Mouse (Mus musculus) forebrain, embryonic 15.5 days (tissue): Measurements from ENCODE around the gene Tspan4. TPM values are rescaled to one million over a fixed set of nuclear protein-coding genes. Genes with fewer than 3 reads are reported as not detected.
"Not testable (repeated sequence)": the region's sequence is repeated elsewhere in the genome, so short reads cannot be mapped to it uniquely, and the experiment has no call there.

Experiments
- ATAC-seq: fragments of 200-750 bp; cut with Nextera tagmentation; replicated peaks from 2 replicates; pipeline ENCODE4 v1.8.0; 2017; ENCODE audit warnings: mild to moderate bottlenecking, moderate TSS enrichment, moderate library complexity
- H3K27ac ChIP-seq: fragments of 300-500 bp; sonication (generic); replicated peaks from 2 replicates; pipeline ENCODE4 v1.5.1; 2015; ENCODE audit warnings: mild to moderate bottlenecking, inconsistent platforms
- H3K27me3 ChIP-seq: fragments of 300-500 bp; sonication (generic); 2 replicates; pipeline ENCODE4 v1.6.1; 2015; ENCODE audit warnings: inconsistent platforms
- H3K36me3 ChIP-seq: fragments of 300-500 bp; sonication (generic); 2 replicates; pipeline ENCODE4 v1.6.1; 2015; ENCODE audit warnings: mild to moderate bottlenecking, inconsistent platforms
- H3K4me1 ChIP-seq: fragments of 300-500 bp; sonication (generic); 2 replicates; pipeline ENCODE4 v1.6.1; 2015; ENCODE audit warnings: inconsistent platforms
- H3K4me2 ChIP-seq: fragments of 300-500 bp; sonication (generic); replicated peaks from 2 replicates; pipeline ENCODE4 v1.6.1; 2015; ENCODE audit warnings: mild to moderate bottlenecking, inconsistent platforms
- H3K4me3 ChIP-seq: fragments of 300-500 bp; sonication (generic); 2 replicates; pipeline ENCODE4 v1.5.1; 2015; ENCODE audit warnings: mild to moderate bottlenecking, inconsistent platforms
- H3K9ac ChIP-seq: fragments of 300-500 bp; sonication (generic); replicated peaks from 2 replicates; pipeline ENCODE4 v1.6.1; 2015; ENCODE audit warnings: mild to moderate bottlenecking, inconsistent platforms
- H3K9me3 ChIP-seq: fragments of 300-500 bp; sonication (generic); 2 replicates; pipeline ENCODE4 v1.6.1; 2016; ENCODE audit warnings: inconsistent platforms
- WGBS: fragments of 180-500 bp; shearing (Covaris S2); methylation state at CpG from one replicate; pipeline ENCODE4 v1.1.7; 2015; ENCODE audit warnings: mixed read lengths; 5-methylcytosine and 5-hydroxymethylcytosine counted together
- polyA plus RNA-seq: library from polyadenylated mRNA; unstranded; fragments of >200 nt; fragmentation: Nextera tagmentation; extraction: Ambion mirVana; gene quantifications from 2 replicates; pipeline ENCODE4 v1.2.1, GENCODE M21; 2015

Tspan4 gene
- polyA plus RNA-seq, 1 experiment from 2014 or later, result 25.6 TPM

- Histone ChIP-seq H3K36me3 (no peaks in the 10 kb centered on the region), H3K9ac (no peak overlapping the region), H3K4me1 (peaks cover 40% of the 10 kb centered on the region), H3K4me3 (no peak overlapping the region), H3K27me3 (no peaks in the 10 kb centered on the region), H3K27ac (no peak overlapping the region), H3K9me3 (no peaks in the 10 kb centered on the region), H3K4me2 (no peak overlapping the region)
- WGBS, result 92% methylated on average over 9 of the region's 9 CpGs
- no peak for ATAC-seq
Observed at GRCm38 (mm10) chr7:141441460-141441859, 33.6 kb upstream of the Tspan4 start.

DNA sequence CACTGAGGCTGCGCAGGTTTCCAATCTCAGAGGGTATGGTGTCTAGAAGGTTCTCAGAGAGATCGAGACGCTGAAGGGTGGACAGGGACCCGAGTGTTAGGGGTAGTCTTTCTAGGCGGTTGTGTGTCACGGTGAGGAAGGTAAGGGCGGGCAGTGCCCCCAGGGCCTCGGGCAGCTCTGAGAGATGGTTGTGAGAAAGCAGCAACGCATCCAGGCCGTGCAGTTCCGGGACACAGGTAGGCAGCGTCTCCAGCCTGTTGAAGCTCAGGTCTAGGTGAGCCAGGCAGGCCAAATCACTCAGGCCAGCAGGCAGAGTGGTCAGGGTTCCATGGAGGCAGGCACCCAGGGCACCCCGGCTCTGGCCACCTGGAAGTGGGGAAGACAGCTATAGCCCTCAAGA is 32.8 kb upstream of the Tspan4 start:
- peak overlapping the region; percentile 79 for H3K4me2 ChIP-seq
- H3K27ac ChIP-seq, result no peak overlapping the region
- no peaks in the 10 kb centered on the region for H3K9me3 ChIP-seq
- H3K4me1 ChIP-seq, result peaks cover 38% of the 10 kb centered on the region
- H3K9ac ChIP-seq, result peak overlapping the region; percentile 39; the same call in 1 of the 2 replicates
- H3K36me3 ChIP-seq, result no peaks in the 10 kb centered on the region
- H3K4me3 ChIP-seq, result peak overlapping the region; percentile 45
- 91% methylated on average over 13 of the region's 13 CpGs for WGBS
- ATAC-seq, result no peak
- no peaks in the 10 kb centered on the region for H3K27me3 ChIP-seq

DNA sequence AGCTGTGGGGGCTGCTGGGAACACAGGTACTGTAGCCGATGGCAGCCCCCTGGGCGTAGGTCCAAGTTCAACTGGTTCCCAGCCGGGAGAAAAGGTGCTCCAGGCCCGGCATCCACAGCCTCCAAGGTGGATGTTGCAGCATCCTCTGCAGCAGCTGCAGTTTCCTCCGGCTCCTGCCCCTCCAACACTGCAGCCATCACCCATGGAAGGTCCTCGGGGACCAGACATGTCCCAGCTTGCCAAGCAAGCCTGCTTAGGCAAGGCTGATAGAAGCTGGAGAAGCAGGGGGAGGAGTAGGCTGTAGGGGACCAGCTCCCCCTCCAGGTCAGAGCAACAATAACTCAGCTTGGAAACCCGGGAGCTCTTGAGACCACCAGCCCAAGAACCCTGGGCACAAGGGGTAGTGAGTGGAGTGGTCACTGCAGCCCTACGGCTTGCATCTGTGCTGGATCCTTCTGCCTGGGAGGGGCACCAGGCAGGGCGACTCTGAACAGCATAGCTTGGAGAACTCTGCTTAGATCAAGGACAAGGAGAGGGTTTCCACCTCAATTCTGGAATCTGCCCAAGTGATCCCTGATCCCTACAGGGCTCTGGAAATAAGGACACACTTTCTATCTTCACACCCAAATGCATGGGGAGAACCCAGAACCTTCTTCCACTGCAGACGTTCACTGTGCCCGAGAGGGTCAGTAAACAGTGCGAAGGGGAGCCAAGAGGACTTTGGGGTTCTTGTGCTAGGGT is 31.8 kb upstream of the Tspan4 start:
- Histone ChIP-seq H3K36me3 (no peaks in the 10 kb centered on the region), H3K27me3 (no peaks in the 10 kb centered on the region), H3K27ac (peak overlapping the region; percentile 54), H3K9ac (peak overlapping the region; percentile 39), H3K4me2 (peak overlapping the region; percentile 79), H3K4me1 (peaks cover 37% of the 10 kb centered on the region), H3K9me3 (no peaks in the 10 kb centered on the region), H3K4me3 (peak overlapping the region; percentile 45)
- WGBS, result 16% methylated on average over 12 of the region's 12 CpGs
- ATAC-seq, result no peak

DNA sequence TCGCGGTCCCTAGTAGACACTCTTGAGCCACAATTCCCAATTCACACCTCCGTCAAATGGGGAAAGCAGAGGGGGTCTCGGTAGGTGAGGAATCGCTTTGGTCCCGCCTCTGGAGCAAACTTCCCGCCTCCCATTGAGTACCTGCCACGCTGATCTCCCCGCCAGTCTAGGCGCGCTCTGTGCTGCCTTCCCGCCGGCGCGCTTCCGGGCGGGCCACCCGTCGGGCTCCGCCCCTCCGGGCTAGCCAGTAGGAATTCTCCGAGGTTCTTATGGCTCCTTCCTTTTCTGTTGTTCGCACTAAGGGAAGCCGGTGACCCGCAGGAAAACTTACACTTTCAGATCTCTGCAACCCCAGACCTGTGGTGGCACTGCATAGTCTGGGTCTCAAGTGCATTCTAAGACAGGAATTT is 31.2 kb upstream of the Tspan4 start, which contains the start of gene Pidd1:
Gene Pidd1, minus strand, starts transcription at position 198 of the 410 bp plus-strand sequence.
- H3K4me2 ChIP-seq, result peak within 1 kb of the TSS; percentile 79
- peak within 1 kb of the TSS; percentile 39 for H3K9ac ChIP-seq
- H3K4me1 ChIP-seq, result peaks cover 43% of the 10 kb centered on the region
- 0 out of 2 replicates have a peak, but pooled peaks have one; percentile 15 for ATAC-seq
- H3K27ac ChIP-seq, result peak within 1 kb of the TSS; percentile 54
- H3K27me3 ChIP-seq, result no peaks in the 10 kb centered on the region
- peak within 1 kb of the TSS; percentile 45 for H3K4me3 ChIP-seq
- H3K9me3 ChIP-seq, result no peaks in the 10 kb centered on the region
- WGBS, result under 1% methylated on average over 25 of the region's 25 CpGs
- no peaks in the 10 kb centered on the region for H3K36me3 ChIP-seq

DNA sequence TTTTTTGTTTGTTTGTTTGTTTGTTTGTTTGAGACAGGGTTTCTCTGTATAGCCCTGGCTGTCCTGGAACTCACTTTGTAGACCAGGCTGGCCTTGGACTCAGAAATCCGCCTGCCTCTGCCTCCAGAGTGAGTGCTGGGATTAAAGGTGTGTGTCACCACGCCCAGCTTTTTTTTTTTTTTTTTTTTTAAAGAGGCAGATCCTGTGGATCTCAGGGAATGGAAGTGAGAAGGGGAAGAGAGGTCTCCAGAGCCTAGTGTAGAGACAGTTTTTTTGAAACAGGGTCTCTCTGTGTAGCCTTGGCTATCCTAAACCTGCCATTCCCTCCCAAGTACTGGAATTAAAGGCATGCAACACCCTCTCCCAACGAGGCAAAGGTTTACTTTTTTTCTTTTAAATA is 28.7 kb upstream of the Tspan4 start:
- H3K9ac ChIP-seq, H3K9me3 ChIP-seq, H3K27ac ChIP-seq, ATAC-seq, H3K4me2 ChIP-seq, H3K27me3 ChIP-seq: not testable (repeated sequence)
- H3K4me3 ChIP-seq, result 0 out of 2 replicates have a peak overlapping the region, but pooled peaks have one; percentile 94
- H3K4me1 ChIP-seq, result peaks cover 45% of the 10 kb centered on the region
- peaks cover 21% of the 10 kb centered on the region for H3K36me3 ChIP-seq
- WGBS, result 84% methylated on average over 3 of the region's 3 CpGs

DNA sequence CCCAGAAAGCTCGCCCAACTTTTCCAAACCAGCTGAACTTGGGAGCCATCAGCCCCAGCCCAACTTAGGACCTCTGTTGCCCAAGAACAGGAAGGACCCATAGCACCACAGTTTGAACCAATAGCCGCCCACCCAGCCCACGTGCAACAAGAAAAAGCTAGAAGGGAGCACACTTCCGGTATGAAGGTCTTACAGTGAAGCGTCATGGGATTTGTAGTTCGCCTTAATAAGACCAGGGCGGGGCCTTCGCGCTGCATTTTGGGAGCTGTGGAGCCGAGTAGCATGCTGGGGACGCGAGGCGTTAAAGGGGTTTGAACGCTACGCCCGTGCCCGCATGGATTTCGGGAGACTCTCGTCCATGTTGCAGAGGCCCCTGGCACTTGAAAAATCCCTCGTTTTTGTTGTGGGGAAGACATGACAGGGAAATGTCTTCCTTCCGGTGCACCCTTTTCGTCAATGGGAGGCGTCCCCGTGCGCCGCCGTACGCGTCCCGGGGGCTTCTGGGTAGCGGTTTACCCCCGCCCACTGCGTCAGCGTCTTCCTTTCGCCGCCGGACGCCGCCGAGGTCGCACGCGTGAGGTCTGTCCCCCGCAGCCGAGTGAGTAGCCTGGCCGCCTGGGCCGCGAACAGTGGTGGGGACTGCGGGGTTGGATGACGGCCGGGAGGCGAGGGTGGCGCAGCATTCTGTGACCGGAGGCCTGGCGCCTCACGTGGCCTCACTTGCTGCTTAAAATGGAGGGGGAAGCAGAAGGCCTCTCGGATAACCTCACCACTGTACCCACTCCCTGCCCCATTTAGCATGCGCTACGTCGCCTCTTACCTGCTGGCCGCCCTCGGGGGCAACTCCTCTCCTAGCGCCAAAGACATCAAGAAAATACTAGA is 27.7 kb upstream of the Tspan4 start, which contains the start of gene Rplp2:
Gene Rplp2, plus strand, starts transcription at position 261 of the 882 bp plus-strand sequence.
- H3K27me3 ChIP-seq, result no peaks in the 10 kb centered on the region

GRCm38 (mm10) chr7:141451928-141452327 is 23.1 kb upstream of the Tspan4 start:
- Histone ChIP-seq H3K9me3 (no peaks in the 10 kb centered on the region), H3K27me3 (no peaks in the 10 kb centered on the region), H3K36me3 (peaks cover 31% of the 10 kb centered on the region), H3K4me3 (no peak overlapping the region), H3K4me1 (peaks cover 35% of the 10 kb centered on the region), H3K27ac (no peak overlapping the region), H3K4me2 (no peak overlapping the region), H3K9ac (no peak overlapping the region)
- ATAC-seq, result no peak

More for the DNA sequence above, 27.7 kb upstream of the Tspan4 start, which contains the start of gene Rplp2:
- WGBS, result under 1% methylated on average over 63 of the region's 63 CpGs
- Histone ChIP-seq H3K4me1 (peaks cover 41% of the 10 kb centered on the region), H3K9me3 (no peaks in the 10 kb centered on the region), H3K4me3 (peak within 1 kb of the TSS; percentile 94), H3K36me3 (peaks cover 31% of the 10 kb centered on the region), H3K27ac (peak within 1 kb of the TSS; percentile 96), H3K4me2 (peak within 1 kb of the TSS; percentile 66), H3K9ac (peak within 1 kb of the TSS; percentile 91)
- peak; percentile 92 for ATAC-seq

GRCm38 (mm10) chr7:141453636-141454035 is 21.4 kb upstream of the Tspan4 start:
- Histone ChIP-seq H3K4me2 (no peak overlapping the region), H3K9ac (no peak overlapping the region), H3K27ac (no peak overlapping the region), H3K9me3 (no peaks in the 10 kb centered on the region), H3K4me1 (peaks cover 27% of the 10 kb centered on the region), H3K27me3 (no peaks in the 10 kb centered on the region), H3K4me3 (no peak overlapping the region), H3K36me3 (peaks cover 32% of the 10 kb centered on the region)
- no peak for ATAC-seq
- whole genome bisulfite sequencing, result 77% methylated on average over 2 of the region's 2 CpGs

- peaks cover 20% of the 10 kb centered on the region for H3K4me1 ChIP-seq
- H3K27ac ChIP-seq, result peak within 1 kb of the TSS; percentile 72
- WGBS, result under 1% methylated on average over 43 of the region's 45 CpGs
- H3K27me3 ChIP-seq, result 0 out of 2 replicates have a peak, but pooled peaks cover 6% of the 10 kb centered on the region
- H3K9me3 ChIP-seq, result no peaks in the 10 kb centered on the region
- H3K36me3 ChIP-seq, result peaks cover 30% of the 10 kb centered on the region
- ATAC-seq, result peak; percentile 74
- H3K4me2 ChIP-seq, result peak within 1 kb of the TSS; percentile 97
- peak within 1 kb of the TSS; percentile 85 for H3K9ac ChIP-seq
- H3K4me3 ChIP-seq, result peak within 1 kb of the TSS; percentile 88
Observed at GRCm38 (mm10) chr7:141454967-141455551, 20.0 kb upstream of the Tspan4 start, which contains the start of gene Pnpla2. Gene Pnpla2 (plus strand): TSS chr7:141455198.

GRCm38 (mm10) chr7:141455610-141456314 is 19.3 kb upstream of the Tspan4 start:
- peak overlapping the region; percentile 88 for H3K4me3 ChIP-seq
- no peaks in the 10 kb centered on the region for H3K9me3 ChIP-seq
- H3K9ac ChIP-seq, result peak overlapping the region; percentile 85
- H3K4me1 ChIP-seq, result peaks cover 20% of the 10 kb centered on the region
- ATAC-seq, result peak; percentile 18
- peaks cover 25% of the 10 kb centered on the region for H3K36me3 ChIP-seq
- WGBS, result 2% methylated on average over 23 of the region's 23 CpGs
- H3K27ac ChIP-seq, result peak overlapping the region; percentile 72
- H3K4me2 ChIP-seq, result peak overlapping the region; percentile 97
- peaks cover 13% of the 10 kb centered on the region for H3K27me3 ChIP-seq

DNA sequence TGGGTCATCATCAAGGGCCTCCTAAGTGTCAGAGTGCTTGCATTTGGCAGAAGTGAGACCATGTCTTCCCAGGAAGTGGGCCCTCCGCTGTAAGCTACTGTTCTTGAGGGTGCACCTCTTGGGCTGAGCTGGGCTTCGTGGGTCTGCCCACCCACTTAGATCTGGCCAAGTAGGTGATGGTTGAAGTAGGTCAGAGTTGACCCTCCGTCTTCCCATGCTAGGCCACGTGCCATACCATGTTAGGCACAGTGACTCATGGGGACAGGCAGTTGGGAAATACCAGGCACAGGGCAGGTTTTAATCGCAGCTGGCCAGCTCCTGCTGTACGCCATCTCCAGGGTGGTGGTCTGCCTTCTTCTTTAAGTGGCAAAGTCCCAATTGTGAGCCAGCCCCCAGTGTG is 18.3 kb upstream of the Tspan4 start:
- WGBS, result 94% methylated on average over 6 of the region's 6 CpGs
- H3K36me3 ChIP-seq, result peaks cover 16% of the 10 kb centered on the region

More for the DNA sequence above, 18.3 kb upstream of the Tspan4 start:
- no peaks in the 10 kb centered on the region for H3K9me3 ChIP-seq
- H3K9ac ChIP-seq, result no peak overlapping the region
- no peak overlapping the region; the same call in 1 of the 2 replicates for H3K4me2 ChIP-seq
- no peak for ATAC-seq
- peaks cover 24% of the 10 kb centered on the region for H3K4me1 ChIP-seq
- 0 out of 2 replicates have a peak overlapping the region, but pooled peaks have one; percentile 88 for H3K4me3 ChIP-seq
- H3K27ac ChIP-seq, result no peak overlapping the region
- H3K27me3 ChIP-seq, result peaks cover 22% of the 10 kb centered on the region
